Mouse (Mus musculus) olfactory bulb, adult 2 months (tissue): Measurements from ENCODE around the gene Bcas3.

Experiments
- CTCF ChIP-seq: fragments of 200-500 bp; IDR thresholded peaks from 2 replicates; pipeline ENCODE4 v1.5.1; 2012; ENCODE audit warnings: low read depth, mild to moderate bottlenecking, low read length, moderate library complexity; ENCODE audit not compliant: insufficient read depth
- POLR2A ChIP-seq: fragments of 200-500 bp; IDR thresholded peaks from 2 replicates; pipeline ENCODE4 v1.6.1; 2012; ENCODE audit warnings: mild to moderate bottlenecking, low read depth, low read length, moderate library complexity; ENCODE audit not compliant: insufficient read depth

DNA sequence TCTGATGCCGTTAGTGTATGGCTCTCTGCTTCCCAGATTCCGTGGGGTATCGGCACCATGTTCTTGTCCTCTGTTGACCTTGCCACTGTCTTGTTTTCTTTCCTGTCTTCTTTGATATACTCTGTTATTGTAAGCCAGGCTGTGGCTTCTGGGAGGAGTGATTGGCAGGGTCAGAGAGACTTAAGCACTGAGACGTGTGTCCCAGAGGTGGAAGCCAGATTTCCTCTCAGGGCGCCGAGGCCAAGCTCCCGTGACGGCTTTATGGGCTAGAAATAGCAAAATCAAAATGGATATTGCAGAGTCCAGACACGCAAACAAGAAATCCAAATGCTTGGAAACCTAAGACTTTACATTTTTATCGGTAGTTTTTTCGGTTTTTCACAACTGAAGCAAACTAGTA lies 345.3 kb downstream of the Bcas3 start:
- TF ChIP-seq CTCF (no peak), POLR2A (no peak)
